Mouse (Mus musculus) right cerebral cortex, adult 2 months (tissue): ENCODE measurements around the gene Thbs4.

Experiments used
- DNase-seq, 2 experiments: peaks; one replicate each; pipeline ENCODE4 v3.0.0; 2021 to 2022; ENCODE audit warnings: low spot score in 2 of 2

Thbs4 gene

DNA sequence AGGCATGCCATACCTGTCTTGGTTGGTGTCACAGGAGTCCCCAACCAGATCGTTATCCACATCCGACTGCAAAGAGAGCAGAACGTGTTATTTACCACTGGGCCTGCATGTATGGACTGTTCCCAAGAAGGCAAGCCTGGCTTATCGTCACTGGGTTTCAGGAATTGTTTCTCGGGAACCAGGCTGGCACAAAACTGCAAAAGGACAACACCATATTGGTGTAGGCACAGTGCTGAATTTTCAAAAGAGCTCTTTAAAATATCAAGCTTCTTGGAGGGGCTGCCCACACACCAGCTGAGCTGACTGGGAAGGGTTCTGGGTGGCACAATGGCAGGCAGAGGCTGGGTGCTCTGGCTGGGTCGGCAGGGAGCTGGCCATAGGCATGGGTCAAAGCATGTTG lies 34.1 kb downstream of the Thbs4 start:
- peak; percentile 48 to 63 for DNase-seq

DNA sequence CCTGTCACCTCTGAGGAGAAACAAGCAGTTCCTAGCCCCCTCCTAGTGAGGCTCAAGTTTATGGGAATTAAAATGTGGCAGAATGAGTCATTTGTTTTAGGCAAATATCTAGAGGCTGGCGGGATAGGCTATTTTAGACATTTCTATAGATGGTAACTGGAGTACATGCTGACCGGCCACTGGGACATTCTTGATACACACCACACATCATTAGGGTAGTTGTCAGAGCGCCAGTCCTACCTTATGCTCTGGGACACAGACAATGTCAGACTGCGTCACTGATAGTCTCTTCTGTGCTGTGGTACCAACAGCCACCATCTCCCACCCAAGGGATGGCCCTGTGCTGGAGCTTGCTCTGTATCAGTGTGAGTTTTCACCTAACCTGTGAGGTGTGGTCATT lies 35.5 kb downstream of the Thbs4 start:
- peak in 1 of 2 experiments; percentile 25 for DNase-seq

DNA sequence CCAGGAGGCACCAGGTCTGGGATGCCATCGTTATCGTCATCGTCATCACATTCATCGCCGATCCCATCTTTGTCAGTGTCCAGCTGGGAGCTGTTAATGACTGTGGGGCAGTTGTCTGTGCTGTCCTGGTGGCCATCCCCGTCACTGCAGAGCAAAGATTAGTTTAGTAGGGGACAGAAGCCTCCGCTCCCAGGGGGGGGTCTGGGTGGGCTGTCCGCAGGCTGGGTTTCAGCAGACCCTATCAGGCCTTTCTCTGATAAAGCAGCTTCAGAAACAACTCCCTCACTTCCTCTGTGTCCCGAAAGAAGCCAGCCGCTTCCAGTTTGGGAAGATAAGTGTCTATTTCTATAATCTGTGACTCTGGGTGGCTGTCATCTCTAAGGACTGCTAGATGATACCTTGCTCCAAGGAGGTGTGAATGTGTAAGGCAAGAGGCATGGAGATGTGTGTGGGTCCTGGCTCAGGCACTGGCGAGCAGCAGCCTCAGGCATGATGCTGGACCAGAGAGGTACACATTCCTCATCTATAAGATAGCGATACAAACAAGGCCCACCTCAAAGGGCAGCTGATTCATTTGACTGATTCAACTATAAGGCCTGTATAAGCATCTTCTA lies 36.5 kb downstream of the Thbs4 start:
- DNase-seq: no peak

DNA sequence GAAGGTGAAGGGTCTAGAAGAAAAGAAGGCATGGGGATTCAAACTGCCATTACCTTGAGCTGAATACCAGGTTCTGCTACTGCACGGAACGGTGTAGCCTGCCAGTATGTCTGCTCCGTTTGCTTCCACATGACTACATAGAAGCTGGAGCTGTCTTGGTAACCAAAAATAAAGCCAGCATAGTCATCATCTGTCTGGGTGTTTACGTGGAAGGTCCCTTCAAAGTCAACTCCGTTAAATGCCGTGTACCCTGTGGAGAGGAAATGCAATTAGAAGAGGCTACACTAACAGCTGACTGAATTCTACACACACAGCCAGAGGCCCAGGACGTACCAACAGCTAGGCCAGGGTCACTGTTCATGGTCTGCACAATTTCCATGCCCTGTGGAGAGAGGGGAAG lies 39.6 kb downstream of the Thbs4 start:
- no peak for DNase-seq

DNA sequence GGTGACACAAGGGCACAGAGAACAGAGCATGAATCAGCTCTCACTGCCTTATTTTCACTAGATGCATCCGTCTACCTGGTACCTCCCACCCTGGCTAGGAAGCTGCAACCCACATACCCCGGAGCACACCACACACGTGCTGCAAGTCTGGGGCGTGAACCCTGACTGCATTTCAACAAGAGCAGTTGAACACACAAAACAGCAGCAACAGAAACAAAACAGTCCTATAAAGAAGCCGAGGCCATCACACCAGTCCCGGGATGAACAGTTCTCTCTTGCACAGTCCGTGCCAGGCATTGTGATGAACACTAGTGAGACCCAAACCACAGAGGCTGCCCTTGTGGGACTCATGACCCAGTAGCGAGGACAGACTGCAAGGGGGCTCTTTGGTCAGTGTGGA lies 40.9 kb downstream of the Thbs4 start:
- DNase-seq: no peak

DNA sequence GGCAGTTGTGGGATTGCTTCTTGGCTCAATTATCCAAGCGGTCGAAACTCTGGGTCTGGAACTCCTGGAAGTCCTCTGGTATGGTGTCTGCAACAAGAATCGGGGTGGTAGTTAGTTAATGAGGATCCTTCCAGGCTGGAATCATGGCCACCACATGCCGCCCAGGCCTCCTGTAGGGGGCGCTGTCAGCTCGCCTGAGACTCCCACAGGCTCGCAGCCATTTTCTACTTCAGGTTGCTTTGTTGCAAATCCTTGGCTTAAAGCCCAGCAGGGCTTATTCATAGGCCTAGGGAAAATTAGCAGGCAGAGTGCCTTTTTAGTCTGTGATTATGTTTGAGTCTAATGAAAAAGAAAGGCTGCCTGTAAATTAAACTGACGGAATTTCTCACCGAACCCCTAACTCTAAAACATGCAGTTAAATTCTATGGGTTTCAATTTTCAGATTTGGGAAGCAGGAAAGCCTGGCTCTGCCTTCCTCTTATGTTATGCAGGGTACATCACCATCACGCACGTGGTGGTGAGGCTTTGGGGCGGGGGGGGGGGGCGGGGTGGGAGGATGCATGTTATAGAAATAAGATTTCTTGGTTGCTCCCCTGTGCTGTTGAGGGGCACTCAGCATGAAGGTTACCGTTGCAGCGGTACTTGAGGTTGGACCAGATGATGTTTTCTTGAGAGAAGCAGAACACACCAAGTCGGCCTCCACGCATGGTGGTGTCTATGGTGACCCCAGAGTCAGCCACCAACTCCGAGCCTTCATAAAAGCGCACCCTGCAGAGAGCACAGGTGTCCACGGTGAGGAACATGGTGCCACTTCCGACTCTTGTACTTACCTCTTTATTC lies 42.7 kb downstream of the Thbs4 start:
- DNase-seq: peak; percentile 96 to 97

DNA sequence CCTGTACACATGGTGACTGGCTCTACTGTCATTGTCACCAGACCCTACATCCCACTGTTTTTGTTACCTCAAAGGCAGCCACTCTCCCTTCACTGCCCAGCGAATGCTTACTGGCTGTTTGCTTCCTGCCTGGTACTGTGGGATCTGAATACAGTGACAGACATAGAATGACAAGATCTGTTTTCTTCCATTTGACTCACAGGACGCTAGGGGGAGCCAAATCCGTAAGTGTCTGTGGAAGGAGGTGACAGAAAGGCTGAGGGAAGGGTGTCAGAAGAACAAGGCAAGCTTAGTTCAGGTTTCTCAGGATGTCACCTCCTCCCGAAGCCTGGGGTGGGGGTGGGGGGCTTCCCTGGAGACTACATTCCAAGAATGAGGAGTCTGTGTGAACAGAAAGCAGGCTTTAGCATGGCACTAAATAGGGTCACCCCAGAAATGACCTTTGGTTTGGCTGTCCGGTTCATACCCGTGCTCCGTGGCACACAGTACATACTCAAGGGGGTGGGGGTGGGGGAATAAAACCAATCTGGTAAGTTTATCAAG lies 43.6 kb downstream of the Thbs4 start:
- DNase-seq: peak; percentile 79 to 85

DNA sequence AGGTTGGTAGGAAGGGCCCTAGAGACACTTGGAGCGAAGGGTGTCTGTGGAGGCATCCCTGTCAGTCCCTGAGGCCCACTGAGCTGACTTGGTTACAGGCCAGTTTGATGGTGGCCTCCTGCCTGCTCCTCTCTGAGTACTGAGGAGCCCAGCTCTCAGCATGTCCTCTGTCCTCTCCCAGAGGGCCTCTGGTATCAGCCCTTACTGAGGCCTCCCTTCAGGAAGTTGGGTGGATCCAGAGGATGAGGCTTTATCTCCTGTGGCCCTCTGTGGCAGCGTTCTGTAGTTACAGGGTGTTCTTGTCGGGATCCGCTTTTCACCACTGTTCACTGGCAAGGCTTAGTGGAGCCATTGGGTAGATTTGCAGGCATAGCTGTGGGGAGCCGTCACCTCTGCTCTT lies 51.3 kb downstream of the Thbs4 start:
- no peak for DNase-seq

DNA sequence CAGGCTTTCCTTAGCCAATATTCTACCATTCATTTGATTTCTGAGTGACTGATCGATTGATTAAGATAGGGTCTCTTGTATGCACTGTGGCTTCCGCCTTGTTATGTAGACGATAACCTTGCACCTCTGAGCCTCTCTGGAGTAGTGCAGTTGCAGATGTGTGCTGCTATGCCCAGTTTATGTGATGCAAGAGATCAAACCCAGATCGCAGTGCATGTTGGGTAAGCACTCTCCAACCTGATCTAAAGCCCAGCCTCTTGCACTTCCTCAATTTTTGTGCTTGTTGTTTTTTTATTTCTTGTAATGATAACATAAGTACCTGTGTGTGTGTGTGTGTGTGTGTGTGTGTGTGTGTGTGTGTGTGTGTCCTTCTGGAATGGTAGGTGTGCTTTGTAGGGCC lies 51.7 kb downstream of the Thbs4 start:
- no peak for DNase-seq

DNA sequence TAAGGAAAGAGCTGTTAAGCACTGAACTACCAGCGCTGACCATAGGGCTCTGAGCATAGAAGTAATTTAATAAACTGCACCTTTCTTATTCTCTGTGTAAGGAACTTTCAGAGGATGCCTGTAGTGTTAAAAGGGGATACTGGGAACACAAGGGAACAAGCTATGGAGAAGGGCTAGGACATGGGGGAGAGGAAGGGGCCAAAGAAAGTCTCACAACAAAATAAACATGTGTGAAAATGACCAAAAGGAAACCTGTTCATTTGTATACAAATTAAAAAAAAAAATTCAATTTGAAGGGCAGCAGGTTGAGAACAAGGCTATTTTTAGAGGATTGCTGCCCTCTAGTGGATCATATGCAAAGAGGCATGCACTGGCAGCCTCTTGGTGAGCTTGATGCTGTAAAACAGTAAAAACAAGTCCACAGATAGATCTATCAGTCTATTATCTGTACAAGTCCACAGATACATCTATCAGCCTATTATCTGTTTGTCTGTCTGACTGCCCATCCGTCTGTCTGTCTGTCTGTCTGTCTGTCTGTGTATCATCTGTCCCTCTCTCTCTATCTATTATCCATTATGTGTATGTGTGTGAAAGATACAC lies 53.8 kb downstream of the Thbs4 start:
- peak; percentile 37 to 57 for DNase-seq

DNA sequence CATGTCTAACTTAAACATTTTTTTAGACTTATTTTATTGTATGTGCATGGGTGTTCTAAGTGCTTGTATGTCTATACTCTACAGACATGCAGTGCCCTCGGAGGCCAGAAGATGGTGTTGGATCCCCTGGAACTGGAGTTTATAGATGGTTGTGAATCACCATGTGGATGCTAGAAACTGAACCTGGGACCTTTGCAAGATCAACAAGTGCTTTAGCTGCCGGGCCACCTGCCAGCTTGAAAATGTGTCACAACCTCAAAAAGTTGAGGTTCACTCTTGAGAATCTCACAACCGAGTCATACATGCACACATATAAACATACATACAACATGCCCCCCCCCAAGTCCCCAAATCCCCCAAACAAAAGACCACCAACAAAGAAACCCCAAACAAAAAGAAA lies 54.8 kb downstream of the Thbs4 start:
- no peak for DNase-seq

DNA sequence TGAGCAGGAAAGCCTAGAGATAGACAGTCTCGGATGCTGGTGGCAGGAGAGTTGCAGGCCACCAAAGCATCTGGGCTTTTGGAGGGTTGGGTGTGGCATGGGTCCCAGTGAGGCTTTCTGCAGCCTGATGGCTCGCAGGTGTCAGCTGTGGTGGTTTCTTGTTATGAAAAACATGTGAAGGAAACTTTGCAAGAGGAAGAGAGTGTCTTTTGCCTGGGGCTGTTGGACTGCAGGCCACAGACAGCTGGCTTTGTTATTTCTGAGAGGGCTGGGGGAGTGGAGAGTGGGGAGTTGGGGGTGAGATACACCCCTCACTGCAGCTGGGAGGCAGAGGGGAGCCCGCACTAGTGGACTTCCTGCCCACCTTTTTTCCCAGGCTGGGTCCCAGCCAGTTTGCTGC lies 55.8 kb downstream of the Thbs4 start:
- DNase-seq: no peak

DNA sequence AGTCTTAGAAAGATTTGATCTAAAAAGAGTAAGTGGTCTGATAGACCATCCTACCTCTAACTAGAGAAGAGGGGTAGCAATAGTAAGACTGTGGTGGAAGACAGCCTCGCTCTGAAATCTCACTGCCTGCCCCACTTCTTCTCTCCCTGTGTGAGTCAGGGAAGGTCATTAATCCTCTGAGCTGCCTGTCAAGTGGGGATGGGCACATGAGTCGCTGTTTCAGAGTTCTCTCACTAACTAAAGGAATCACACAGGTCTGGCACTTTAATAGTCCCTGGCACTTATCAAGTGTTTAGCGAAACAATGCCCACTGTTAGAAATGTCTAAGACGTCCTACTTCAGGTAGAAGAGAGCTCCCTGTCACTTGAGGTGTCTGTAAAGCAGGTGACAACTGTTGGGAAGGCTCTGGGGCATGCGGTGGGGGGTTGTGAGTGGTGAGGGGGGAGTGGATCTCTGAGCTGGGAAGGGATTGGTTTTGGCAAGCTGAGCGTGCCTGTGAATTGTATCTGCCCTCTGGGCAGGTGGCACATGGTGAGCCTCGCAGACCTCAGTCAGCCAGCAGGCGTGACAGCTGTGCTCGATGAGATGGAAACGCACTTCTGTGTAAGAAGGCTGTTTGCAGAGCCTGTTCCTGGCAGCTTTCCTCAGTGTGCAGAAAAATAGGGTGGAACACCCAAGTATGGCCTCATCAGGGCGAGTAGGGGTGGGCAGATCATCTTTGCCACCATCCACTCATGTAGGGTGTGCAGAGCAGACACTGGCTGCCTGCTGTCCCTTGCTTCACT lies 57.9 kb downstream of the Thbs4 start:
- DNase-seq: no peak

DNA sequence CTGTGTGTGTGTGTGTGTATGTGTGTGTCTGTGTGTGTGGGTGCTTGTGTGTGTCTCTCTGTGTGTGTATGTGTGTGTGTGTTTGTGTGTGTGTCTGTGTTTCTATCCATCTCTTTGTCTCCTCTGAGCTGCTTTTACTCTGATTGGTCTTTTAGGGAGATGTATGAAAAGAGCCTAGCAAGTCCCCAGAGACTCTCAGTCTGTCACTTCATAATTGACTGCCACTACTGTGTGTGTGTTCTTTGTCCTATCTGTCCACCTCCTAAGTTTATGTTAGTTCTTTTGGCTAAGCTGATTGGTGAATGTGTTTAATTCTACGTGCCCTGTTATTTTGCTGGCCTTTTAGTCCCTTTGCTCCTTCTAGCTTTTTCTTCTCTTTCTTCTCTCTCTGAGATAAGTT lies 58.9 kb downstream of the Thbs4 start:
- DNase-seq: no peak

DNA sequence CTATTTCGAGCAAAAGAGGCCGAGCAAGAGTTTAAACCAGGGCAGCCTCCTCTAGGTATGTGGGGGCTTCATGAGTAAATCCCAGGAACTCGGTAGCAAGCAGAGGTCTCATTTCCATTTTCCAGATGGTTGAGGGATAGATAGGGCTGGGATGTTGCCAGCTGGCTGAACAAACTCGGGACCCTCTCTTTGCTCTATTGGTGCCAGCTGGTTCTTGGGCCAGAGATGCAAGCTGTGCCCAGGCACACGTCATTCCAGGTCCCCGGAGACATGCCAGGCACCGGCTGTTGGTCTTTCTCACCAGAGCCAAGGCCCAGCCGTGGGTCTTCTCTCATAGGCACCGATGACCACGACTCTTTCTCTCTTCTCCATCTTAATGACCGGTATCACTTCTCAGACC lies 60.9 kb downstream of the Thbs4 start:
- no peak for DNase-seq

DNA sequence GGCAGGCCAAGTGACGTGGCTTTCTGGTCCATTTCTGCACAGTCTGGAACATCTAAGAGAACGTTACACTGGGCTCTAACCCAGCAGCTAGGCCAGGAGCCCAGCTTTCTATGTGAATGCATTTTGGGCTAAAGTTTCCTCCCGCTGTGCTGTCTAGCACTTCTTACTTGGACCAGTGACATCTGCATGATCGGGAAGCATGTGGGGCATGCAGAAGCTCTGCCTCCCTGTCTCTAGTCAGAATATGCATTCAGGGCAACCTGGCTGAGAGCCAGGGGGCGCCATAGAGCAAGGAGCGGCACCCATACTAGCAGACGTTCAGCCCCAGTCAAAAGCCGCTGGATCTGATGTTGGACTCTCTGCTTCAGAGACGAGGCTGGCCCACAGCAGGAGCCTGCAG lies 61.4 kb downstream of the Thbs4 start:
- DNase-seq: peak in 1 of 2 experiments; percentile 52

DNA sequence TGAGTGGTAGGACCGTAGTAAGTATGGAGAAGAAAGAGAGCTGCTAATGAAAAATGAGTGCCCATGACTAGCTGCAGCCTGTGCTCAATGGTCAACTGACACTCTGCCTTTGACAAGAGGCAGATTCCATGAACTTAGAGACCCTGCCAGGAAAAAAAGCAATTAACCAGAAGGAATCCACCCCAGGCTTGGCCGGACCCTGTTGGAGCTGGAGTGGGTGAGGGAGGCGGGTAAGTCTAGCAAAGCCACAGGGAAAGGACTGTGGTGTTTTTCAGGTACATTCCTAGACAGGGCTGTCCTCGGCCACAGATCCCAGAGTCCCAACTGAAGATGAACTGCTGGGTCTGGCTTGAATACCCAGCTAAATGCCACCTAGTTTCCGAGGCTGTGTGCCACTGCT lies 61.8 kb downstream of the Thbs4 start:
- DNase-seq: no peak

DNA sequence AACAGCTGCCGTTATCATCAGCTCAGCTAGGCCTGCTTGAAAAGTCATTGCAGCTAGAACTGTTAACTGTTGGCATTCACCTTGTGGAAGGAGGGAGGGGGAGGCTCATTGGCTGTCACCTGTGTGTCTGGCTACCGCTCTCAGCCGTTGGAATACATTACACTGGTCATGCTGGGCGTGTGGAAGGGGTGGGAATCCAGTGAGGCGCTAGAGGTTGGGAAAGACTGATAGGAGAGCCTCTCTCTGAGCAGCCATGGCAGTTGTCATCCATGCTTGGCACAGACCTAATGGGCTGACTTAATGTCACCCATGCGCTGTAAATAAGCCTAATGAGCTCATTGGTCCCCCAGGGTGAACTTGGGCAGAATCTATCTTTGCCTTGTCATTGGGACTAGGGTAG lies 62.8 kb downstream of the Thbs4 start:
- DNase-seq: no peak

DNA sequence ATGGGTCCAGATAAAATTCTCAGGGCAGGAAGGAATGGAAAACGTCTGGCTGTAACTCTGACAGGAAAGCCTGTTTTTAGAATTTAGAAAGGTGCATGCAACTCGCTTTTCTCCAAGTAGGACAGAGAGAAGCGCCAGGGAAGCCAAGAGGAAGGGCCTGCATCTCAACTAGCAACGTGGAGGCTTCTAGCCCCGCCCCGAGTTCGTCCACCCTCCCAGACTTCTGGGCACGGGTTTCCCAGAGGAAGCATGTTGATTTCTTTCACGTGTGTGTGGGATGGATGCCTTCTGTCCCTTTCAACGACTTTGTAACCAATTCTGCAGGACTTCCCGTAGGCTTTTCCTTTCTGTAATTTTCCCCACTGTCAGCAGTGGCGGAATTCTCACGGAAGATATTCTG lies 64.8 kb downstream of the Thbs4 start:
- DNase-seq: peak in 1 of 2 experiments; percentile 22

DNA sequence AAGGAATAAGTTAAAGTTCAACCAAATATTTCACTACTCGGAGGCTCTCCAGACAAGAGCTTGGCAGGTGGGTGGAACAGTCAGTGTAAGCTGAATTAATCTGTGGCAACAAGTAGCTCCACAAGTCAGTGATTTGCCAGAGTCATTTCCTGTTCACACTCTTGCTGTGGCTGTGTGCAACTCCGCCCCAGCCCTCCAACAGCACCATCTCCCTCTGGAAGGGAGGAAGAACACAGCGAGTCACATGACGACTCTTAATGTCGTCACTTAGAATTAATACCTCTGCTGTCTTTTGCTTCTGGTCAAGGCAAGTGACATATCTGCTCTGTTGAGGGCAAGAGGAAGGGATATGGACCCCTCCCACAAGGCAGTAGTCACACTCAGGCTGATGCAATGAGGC lies 72.2 kb downstream of the Thbs4 start:
- DNase-seq: no peak

DNA sequence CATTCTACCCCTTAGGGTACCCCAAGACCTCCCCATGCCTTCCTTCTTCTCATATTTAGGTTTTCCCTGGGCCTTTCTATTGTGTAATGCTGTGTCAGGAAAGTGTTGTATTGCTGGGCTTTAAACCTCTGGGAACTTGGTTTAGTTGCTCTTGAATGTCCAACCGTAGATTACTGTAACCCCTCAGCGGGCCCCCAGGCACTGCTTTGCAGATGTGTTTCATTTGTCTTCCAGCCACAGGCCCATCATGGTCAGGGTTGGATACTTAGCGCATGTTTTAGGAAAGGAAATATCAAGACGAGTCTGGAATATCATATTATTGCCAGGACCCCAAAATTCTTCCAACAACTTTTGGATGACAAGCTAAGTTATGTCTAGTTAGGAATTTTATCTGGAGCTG lies 73.6 kb downstream of the Thbs4 start:
- DNase-seq: no peak
